Mouse (Mus musculus) liver, adult 2 months (tissue): ENCODE measurements around the gene Gm10681. TPM values are rescaled to one million over a fixed set of nuclear protein-coding genes. Genes with fewer than 3 reads are reported as not detected.
"Not testable (repeated sequence)": the region's sequence is repeated elsewhere in the genome, so short reads cannot be mapped to it uniquely, and the experiment has no call there.

ENCODE experiments used
- DNase-seq: peaks from one replicate; pipeline ENCODE4 v3.0.0-alpha.2; 2011; ENCODE audit warnings: low read depth, low spot score; ENCODE audit errors: extremely low read depth
- H3K27ac ChIP-seq: fragments of 200-500 bp; replicated peaks from 2 replicates; pipeline ENCODE4 v1.5.1; 2012; ENCODE audit warnings: low read depth, mild to moderate bottlenecking, control low read depth, inconsistent platforms, low read length; ENCODE audit not compliant: insufficient read depth
- H3K27me3 ChIP-seq: fragments of 200-500 bp; 2 replicates; pipeline ENCODE4 v1.6.1; 2012; ENCODE audit warnings: mild to moderate bottlenecking, moderate library complexity, low read length, inconsistent platforms; ENCODE audit not compliant: control insufficient read depth, insufficient read depth
- H3K36me3 ChIP-seq: fragments of 200-500 bp; 2 replicates; pipeline ENCODE4 v1.6.1; 2012; ENCODE audit warnings: low read length, inconsistent platforms; ENCODE audit not compliant: control insufficient read depth, insufficient read depth
- H3K4me1 ChIP-seq: fragments of 200-500 bp; 2 replicates; pipeline ENCODE4 v1.6.1; 2011; ENCODE audit warnings: low read length; ENCODE audit not compliant: control insufficient read depth, insufficient read depth
- H3K4me3 ChIP-seq: fragments of 200-500 bp; 2 replicates; pipeline ENCODE4 v1.5.1; 2011; ENCODE audit warnings: low read depth, mild to moderate bottlenecking, control low read depth, low read length, moderate library complexity; ENCODE audit not compliant: insufficient read depth
- H3K79me2 ChIP-seq: fragments of 200-500 bp; 2 replicates; pipeline ENCODE4 v1.6.1; 2012; ENCODE audit warnings: inconsistent platforms, mild to moderate bottlenecking, low read length, moderate library complexity; ENCODE audit not compliant: control insufficient read depth, insufficient read depth
- H3K9ac ChIP-seq: fragments of 200-500 bp; 2 replicates; pipeline ENCODE4 v1.6.1; 2012; ENCODE audit warnings: low read depth, mild to moderate bottlenecking, control low read depth, inconsistent platforms, low read length
- WGBS: fragments of 180-500 bp; shearing (Covaris S2); methylation state at CpG from one replicate; pipeline ENCODE4 v1.1.7; 2018; 5-methylcytosine and 5-hydroxymethylcytosine counted together
- polyA plus RNA-seq: library from polyadenylated mRNA; depleted of rRNA; stranded (reverse); fragments of >200 nt; gene quantifications from 2 replicates; pipeline ENCODE4 v1.2.3, GENCODE M21; 2012
- total RNA-seq: library from RNA; depleted of rRNA; stranded (reverse); fragments of >200 nt; gene quantifications from 2 replicates; pipeline ENCODE4 v1.2.3, GENCODE M21; 2014

Gene Gm10681
- total and polyA plus RNA-seq, 2 experiments = 0.37 TPM; not detected in 1

DNA sequence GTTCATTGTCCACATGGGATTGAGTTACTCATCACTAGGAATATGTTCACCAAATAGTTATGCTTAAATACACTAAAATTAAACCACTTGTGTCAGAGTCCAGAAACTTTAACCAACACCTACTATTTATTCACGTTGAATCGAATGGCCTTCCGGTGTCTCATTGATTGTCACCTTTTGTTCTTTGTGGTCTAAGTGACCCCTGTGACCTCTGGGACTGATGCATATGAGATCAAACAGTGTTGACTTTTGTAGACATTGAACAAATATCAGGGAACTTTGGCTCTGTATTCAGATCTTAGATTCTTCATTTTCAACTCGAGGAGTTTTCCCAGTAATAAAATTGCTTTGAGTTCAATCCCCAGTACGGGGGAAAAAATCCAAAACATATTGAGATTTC lies 27.9 kb downstream of the Gm10681 start:
- not testable (repeated sequence) for H3K4me3 ChIP-seq, DNase-seq, H3K9ac ChIP-seq, H3K4me1 ChIP-seq, H3K36me3 ChIP-seq, H3K27me3 ChIP-seq, H3K27ac ChIP-seq, H3K79me2 ChIP-seq
- WGBS = no CpG with 5 or more reads among the region's 5 CpGs

DNA sequence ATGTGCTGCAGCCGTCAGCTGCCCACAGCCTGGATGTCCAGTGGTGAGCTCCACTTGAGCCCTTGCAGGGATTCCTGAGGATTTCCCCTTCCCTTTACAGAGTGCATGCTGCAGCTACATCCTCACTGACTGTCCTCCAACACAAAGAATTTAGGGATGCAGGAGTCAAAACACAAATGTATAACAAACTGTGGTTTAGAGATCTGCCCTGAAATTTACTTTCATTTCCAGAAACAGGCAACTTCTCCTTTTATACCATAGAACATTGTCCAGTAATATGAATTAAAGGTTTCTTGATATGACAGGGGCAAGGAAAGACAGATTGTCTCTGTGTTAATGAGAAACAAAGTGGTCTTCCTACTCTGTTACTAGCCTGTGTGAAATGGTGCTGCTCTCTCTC lies 37.8 kb downstream of the Gm10681 start:
- H3K36me3 ChIP-seq, H3K27me3 ChIP-seq, H3K4me1 ChIP-seq, H3K4me3 ChIP-seq, H3K9ac ChIP-seq, H3K27ac ChIP-seq, DNase-seq, H3K79me2 ChIP-seq: not testable (repeated sequence)
- no CpG with 5 or more reads among the region's 1 CpGs for WGBS

- H3K36me3 ChIP-seq, H3K9ac ChIP-seq, H3K27me3 ChIP-seq, H3K4me3 ChIP-seq, H3K4me1 ChIP-seq, H3K27ac ChIP-seq, DNase-seq, H3K79me2 ChIP-seq: not testable (repeated sequence)
- WGBS = no CpG with 5 or more reads among the region's 2 CpGs
Measured at GRCm38 (mm10) chr3:98550215-98550614, 38.4 kb downstream of the Gm10681 start.

GRCm38 (mm10) chr3:98548495-98548894 lies 40.1 kb downstream of the Gm10681 start:
- H3K4me1 ChIP-seq, H3K4me3 ChIP-seq, H3K27ac ChIP-seq, H3K79me2 ChIP-seq, H3K36me3 ChIP-seq, H3K9ac ChIP-seq, DNase-seq, H3K27me3 ChIP-seq: not testable (repeated sequence)
- 100% methylated on average over 1 of the region's 1 CpGs for WGBS

DNA sequence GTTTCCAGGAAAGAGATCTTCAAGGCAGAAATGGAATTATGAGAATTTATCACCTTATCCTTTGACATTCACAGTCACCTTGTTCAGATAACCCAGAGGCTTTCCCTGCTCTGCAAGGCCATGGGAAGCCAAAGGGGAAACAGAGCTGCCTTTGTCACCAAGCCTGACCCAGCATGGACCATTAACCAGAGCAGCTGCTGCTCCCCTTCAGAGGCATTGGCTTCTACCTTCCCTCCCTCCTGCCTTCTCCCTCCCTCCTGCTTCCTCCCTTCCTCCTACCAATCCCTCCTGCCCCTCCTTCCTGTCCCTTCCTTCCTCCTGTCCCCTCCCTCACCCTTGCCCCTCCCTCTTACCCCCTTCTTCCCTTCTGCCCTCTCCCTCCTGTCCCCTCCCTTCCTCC lies 41.0 kb downstream of the Gm10681 start:
- not testable (repeated sequence) for DNase-seq, H3K27ac ChIP-seq

DNA sequence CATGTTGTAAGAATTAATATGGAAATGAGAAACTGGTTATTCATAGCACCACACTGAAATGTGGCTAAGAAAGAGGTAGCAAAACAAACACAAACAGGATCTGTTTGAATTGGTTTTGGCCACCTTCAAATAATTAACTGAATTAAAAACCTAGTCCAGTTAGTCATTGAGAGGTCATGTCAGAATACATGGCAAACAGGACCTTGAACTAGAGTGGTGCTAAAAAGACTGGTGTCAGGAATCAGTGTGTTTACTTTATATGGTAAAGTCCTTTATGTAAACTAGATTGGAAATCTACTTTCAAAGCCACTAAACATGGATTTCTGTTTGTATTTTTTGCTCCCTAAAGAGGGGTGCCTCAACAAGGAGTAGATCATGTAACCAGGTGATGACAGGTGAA lies 63.6 kb downstream of the Gm10681 start:
- H3K9ac ChIP-seq, H3K79me2 ChIP-seq, H3K4me1 ChIP-seq, H3K27me3 ChIP-seq, H3K4me3 ChIP-seq, H3K36me3 ChIP-seq, H3K27ac ChIP-seq, DNase-seq: not testable (repeated sequence)

More for the DNA sequence above, 41.0 kb downstream of the Gm10681 start:
- not testable (repeated sequence) for H3K79me2 ChIP-seq, H3K4me3 ChIP-seq, H3K9ac ChIP-seq, H3K36me3 ChIP-seq, H3K27me3 ChIP-seq, H3K4me1 ChIP-seq

DNA sequence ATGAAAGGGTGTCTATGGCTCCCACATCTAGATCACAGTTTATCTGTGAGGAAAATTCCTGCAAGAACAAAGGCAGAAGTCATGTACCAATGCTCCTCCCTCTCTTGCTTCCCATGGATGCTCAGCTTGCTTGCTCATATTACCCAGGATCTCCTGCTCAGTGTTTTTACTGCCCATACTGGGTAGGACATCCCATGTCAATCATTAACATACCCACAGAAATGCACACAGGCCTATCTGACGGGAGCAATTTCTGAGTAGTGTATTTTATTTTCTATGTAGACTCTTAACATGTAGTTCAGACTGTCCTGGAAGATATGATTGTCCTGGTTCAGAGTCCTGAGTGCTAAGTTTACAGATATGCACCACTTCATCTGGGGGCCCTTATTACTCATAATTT lies 64.1 kb downstream of the Gm10681 start:
- H3K4me3 ChIP-seq, H3K4me1 ChIP-seq, H3K9ac ChIP-seq, H3K27me3 ChIP-seq, DNase-seq, H3K27ac ChIP-seq, H3K79me2 ChIP-seq, H3K36me3 ChIP-seq: not testable (repeated sequence)
- WGBS = no CpG with 5 or more reads among the region's 1 CpGs

- H3K36me3 ChIP-seq, H3K27ac ChIP-seq, H3K4me1 ChIP-seq, H3K4me3 ChIP-seq, H3K79me2 ChIP-seq, H3K9ac ChIP-seq, DNase-seq, H3K27me3 ChIP-seq: not testable (repeated sequence)
- 0% methylated on average over 1 of the region's 2 CpGs for WGBS
Measured at GRCm38 (mm10) chr3:98522779-98523178, 65.8 kb downstream of the Gm10681 start.

DNA sequence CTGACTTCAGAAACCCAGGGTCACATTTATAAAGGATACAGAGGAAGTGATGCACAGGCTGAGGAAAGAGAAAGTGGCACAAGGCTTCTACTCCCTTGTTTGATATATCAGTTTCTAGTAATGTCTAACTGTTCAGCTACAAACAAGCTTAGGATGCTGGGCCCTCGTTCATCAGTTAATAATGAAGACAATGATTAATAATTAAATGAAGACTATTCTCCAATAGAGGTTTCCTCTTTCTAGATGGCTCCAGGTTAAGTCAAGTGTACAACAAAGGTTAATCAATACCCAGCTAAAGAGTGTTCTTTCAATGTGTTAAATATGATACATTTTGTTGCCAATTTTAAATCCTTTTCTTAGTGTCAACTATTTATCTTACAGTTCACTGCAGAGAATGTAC lies 78.2 kb downstream of the Gm10681 start, which contains the start of gene Hsd3b4:
Gene Hsd3b4 (minus strand): TSS at position 101 of the 400 bp plus-strand sequence.
- H3K4me3 ChIP-seq, H3K4me1 ChIP-seq, H3K9ac ChIP-seq, H3K27me3 ChIP-seq, DNase-seq, H3K36me3 ChIP-seq, H3K79me2 ChIP-seq, H3K27ac ChIP-seq: not testable (repeated sequence)
- WGBS = no CpG with 5 or more reads among the region's 1 CpGs

GRCm38 (mm10) chr3:98507229-98507628 lies 81.4 kb downstream of the Gm10681 start:
- H3K4me3 ChIP-seq, H3K36me3 ChIP-seq, H3K79me2 ChIP-seq, H3K9ac ChIP-seq, H3K27me3 ChIP-seq, H3K4me1 ChIP-seq, DNase-seq, H3K27ac ChIP-seq: not testable (repeated sequence)
- WGBS = no CpG with 5 or more reads among the region's 5 CpGs
